Mouse (Mus musculus) heart, embryonic 12.5 days (tissue): ENCODE results near the gene Panx1. TPM values are rescaled to one million over a fixed set of nuclear protein-coding genes. Genes with fewer than 3 reads are reported as not detected.

Source experiments
- ATAC-seq: fragments of 200-750 bp; cut with Nextera tagmentation; 2 replicates; pipeline ENCODE4 v1.8.0; 2017; ENCODE audit warnings: moderate TSS enrichment, moderate library complexity; ENCODE audit not compliant: insufficient number of reproducible peaks, low FRiP score
- H3K27ac ChIP-seq: fragments of 300-500 bp; sonication (generic); 2 replicates; pipeline ENCODE4 v1.5.1; 2016; ENCODE audit warnings: mild to moderate bottlenecking, moderate library complexity; ENCODE audit not compliant: poor library complexity, severe bottlenecking
- H3K27me3 ChIP-seq: fragments of 300-500 bp; sonication (generic); replicated peaks from 2 replicates; pipeline ENCODE4 v1.6.1; 2016; ENCODE audit warnings: mild to moderate bottlenecking, moderate library complexity
- H3K36me3 ChIP-seq: fragments of 300-500 bp; sonication (generic); 2 replicates; pipeline ENCODE4 v1.6.1; 2016; ENCODE audit warnings: mild to moderate bottlenecking, moderate library complexity
- H3K4me1 ChIP-seq: fragments of 300-500 bp; sonication (generic); replicated peaks from 2 replicates; pipeline ENCODE4 v1.6.1; 2016; ENCODE audit warnings: mild to moderate bottlenecking
- H3K4me2 ChIP-seq: fragments of 300-500 bp; sonication (generic); 2 replicates; pipeline ENCODE4 v1.6.1; 2016; ENCODE audit warnings: mild to moderate bottlenecking, moderate library complexity
- H3K4me3 ChIP-seq: fragments of 300-500 bp; sonication (generic); 2 replicates; pipeline ENCODE4 v1.5.1; 2016; ENCODE audit warnings: mild to moderate bottlenecking
- H3K9ac ChIP-seq: fragments of 300-500 bp; sonication (generic); 2 replicates; pipeline ENCODE4 v1.6.1; 2016; ENCODE audit warnings: mild to moderate bottlenecking, moderate library complexity
- H3K9me3 ChIP-seq: fragments of 300-500 bp; sonication (generic); replicated peaks from 2 replicates; pipeline ENCODE4 v1.6.1; 2016; ENCODE audit warnings: mild to moderate bottlenecking, moderate library complexity
- WGBS: fragments of 180-500 bp; shearing (Covaris S2); methylation state at CpG from one replicate; pipeline ENCODE4 v1.1.7; 2016; 5-methylcytosine and 5-hydroxymethylcytosine counted together
- polyA plus RNA-seq: library from polyadenylated mRNA; unstranded; fragments of >200 nt; fragmentation: Nextera tagmentation; extraction: Ambion mirVana; gene quantifications from 2 replicates; pipeline ENCODE4 v1.2.1, GENCODE M21; 2016

Panx1 gene
- polyA plus RNA-seq, 1 experiment from 2014 or later, result 25.6 TPM

DNA sequence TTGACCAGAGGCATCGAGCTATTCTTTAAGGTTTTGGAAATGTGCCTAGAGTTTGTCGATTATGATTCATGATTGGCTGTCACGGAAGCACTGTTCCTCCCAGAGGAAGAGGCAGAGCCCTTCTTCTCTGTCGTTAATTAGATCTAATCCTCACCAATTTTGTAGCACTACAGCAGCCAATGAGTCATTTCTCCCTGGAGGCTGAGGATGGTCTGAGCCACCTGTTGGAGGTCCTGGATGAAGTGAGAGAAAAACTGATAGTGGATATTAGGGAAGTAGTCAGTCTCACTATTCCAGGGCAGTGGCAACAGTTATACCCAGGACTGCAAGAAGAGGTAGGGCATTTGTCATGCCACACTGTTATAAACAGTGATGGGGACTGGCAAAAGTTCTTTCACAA lies 75.1 kb downstream of the Panx1 start:
- H3K4me3 ChIP-seq, result no peak overlapping the region
- H3K9ac ChIP-seq, result no peak overlapping the region
- H3K27ac ChIP-seq, result no peak overlapping the region
- no peaks in the 10 kb centered on the region for H3K9me3 ChIP-seq
- ATAC-seq, result no peak
- no peaks in the 10 kb centered on the region for H3K4me1 ChIP-seq
- H3K4me2 ChIP-seq, result no peak overlapping the region
- H3K36me3 ChIP-seq, result no peaks in the 10 kb centered on the region
- WGBS, result 63% methylated on average over 4 of the region's 4 CpGs
- no peaks in the 10 kb centered on the region for H3K27me3 ChIP-seq

GRCm38 (mm10) chr9:14967598-14967997 lies 77.7 kb downstream of the Panx1 start:
- no peaks in the 10 kb centered on the region for H3K4me1 ChIP-seq
- H3K27ac ChIP-seq, result no peak overlapping the region
- WGBS, result 76% methylated on average over 1 of the region's 1 CpGs

DNA sequence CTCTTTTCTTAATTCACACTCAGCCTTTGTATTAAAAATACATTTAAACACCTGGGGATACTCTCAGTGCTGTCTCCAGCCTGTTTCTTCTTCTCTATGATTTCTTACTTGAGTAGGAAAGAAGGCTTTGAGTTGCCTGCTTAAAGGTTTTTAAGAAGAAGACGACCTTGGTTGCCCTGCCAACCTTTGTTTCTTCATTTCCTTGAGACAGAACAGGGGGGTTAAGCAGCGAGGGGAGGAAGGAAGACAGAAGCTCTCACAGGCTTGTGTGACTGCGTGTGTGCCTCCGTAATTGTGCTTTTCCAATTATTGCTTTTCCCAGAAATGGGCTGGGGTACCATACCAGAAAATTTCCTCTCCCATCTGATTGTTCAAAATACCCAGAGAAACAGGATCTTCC lies 78.5 kb downstream of the Panx1 start:
- Histone ChIP-seq H3K27ac (no peak overlapping the region), H3K4me2 (no peak overlapping the region), H3K4me3 (no peak overlapping the region), H3K9me3 (no peaks in the 10 kb centered on the region), H3K27me3 (no peaks in the 10 kb centered on the region), H3K9ac (no peak overlapping the region), H3K36me3 (no peaks in the 10 kb centered on the region), H3K4me1 (no peaks in the 10 kb centered on the region)
- 62% methylated on average over 4 of the region's 4 CpGs for WGBS
- ATAC-seq, result no peak

More at GRCm38 (mm10) chr9:14967598-14967997, 77.7 kb downstream of the Panx1 start:
- Histone ChIP-seq H3K4me3 (no peak overlapping the region), H3K4me2 (no peak overlapping the region), H3K9me3 (no peaks in the 10 kb centered on the region), H3K27me3 (no peaks in the 10 kb centered on the region), H3K9ac (no peak overlapping the region), H3K36me3 (no peaks in the 10 kb centered on the region)
- ATAC-seq, result no peak

GRCm38 (mm10) chr9:14965368-14965767 lies 79.9 kb downstream of the Panx1 start:
- no peak overlapping the region for H3K4me3 ChIP-seq

DNA sequence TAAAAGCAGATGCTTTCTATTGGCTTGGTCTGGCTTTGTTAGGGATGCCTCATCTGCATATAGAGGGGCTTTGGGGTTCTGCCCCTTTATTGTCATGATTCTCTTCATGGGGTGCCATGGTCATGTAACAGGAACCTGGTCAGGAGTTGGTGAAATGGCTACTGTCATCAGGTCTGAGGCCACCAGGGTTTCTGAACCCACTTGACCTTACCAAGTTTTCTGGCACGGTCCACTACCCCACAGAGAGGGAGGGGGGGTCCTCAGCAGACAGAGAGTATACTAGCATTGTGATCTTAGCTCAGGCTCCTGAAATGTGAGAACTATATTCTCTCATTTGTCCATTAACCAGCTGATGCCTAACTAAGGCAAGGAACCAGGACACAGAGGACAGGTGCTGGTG lies 82.5 kb downstream of the Panx1 start:
- no peak for ATAC-seq
- H3K36me3 ChIP-seq, result no peaks in the 10 kb centered on the region
- H3K4me2 ChIP-seq, result no peak overlapping the region
- H3K4me3 ChIP-seq, result no peak overlapping the region
- H3K27ac ChIP-seq, result no peak overlapping the region
- no peaks in the 10 kb centered on the region for H3K27me3 ChIP-seq
- H3K9me3 ChIP-seq, result no peaks in the 10 kb centered on the region
- no peaks in the 10 kb centered on the region for H3K4me1 ChIP-seq
- H3K9ac ChIP-seq, result no peak overlapping the region
- WGBS, result 65% methylated on average over 1 of the region's 1 CpGs

More at GRCm38 (mm10) chr9:14965368-14965767, 79.9 kb downstream of the Panx1 start:
- no peaks in the 10 kb centered on the region for H3K36me3 ChIP-seq
- ATAC-seq, result no peak
- no peaks in the 10 kb centered on the region for H3K27me3 ChIP-seq
- no peaks in the 10 kb centered on the region for H3K4me1 ChIP-seq
- H3K27ac ChIP-seq, result no peak overlapping the region
- H3K4me2 ChIP-seq, result no peak overlapping the region
- no peaks in the 10 kb centered on the region for H3K9me3 ChIP-seq
- no peak overlapping the region for H3K9ac ChIP-seq

DNA sequence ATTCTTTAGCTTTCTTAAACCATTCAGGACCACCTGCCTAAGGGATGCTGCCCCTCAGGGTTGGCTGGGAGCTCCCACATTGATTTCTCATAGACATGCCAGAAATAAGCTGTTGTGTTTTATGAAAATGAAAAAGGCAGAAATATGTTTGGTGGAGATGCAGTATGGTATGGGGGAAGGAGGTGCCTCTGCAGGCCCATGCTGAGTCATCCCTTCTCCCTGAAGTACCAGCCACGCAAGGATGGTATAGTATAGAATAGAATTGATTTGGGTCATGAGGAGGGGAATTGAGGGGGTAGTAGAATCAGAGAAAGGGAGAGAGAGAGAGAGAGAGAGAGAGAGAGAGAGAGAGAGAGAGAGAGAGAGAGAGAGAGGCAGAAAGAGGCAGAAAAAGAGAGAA lies 90.6 kb downstream of the Panx1 start:
- ATAC-seq, result no peak
- Histone ChIP-seq H3K9ac (no peak overlapping the region), H3K27me3 (no peaks in the 10 kb centered on the region), H3K27ac (no peak overlapping the region), H3K4me3 (no peak overlapping the region), H3K9me3 (peaks cover 8% of the 10 kb centered on the region; the same call in 1 of the 2 replicates), H3K4me1 (no peaks in the 10 kb centered on the region), H3K36me3 (no peaks in the 10 kb centered on the region), H3K4me2 (no peak overlapping the region)
- 80% methylated on average over 1 of the region's 1 CpGs for WGBS

Other genes with a start within 250 kb of the Panx1 start
- gene Gpr83, start 185.3 kb downstream of the Panx1 start, polyA plus RNA-seq, result not detected in 2 replicates
- not detected in 2 replicates for gene Izumo1r, start 141.5 kb downstream of the Panx1 start, polyA plus RNA-seq
- not detected in 2 replicates for gene Hephl1, start 66.6 kb upstream of the Panx1 start, polyA plus RNA-seq
- gene Vstm5, start 193.6 kb upstream of the Panx1 start, polyA plus RNA-seq, result 3.0 and 3.9 TPM in 2 replicates
- gene Med17, start 234.5 kb upstream of the Panx1 start, polyA plus RNA-seq, result 20.6 and 23.6 TPM in 2 replicates